In genomic region chr14:72158537-72159323, GRCm38 (mm10) we compare ENCODE assay signal across 8 mouse cellular contexts.
A peak's percentile ranks its signal among the peaks of the same experiment; 100 is the strongest.
DNase-seq lines count a peak whose midpoint lies in the region; ATAC-seq and TF ChIP-seq lines count a peak whose summit lies in the region.

No protein-coding gene starts in this region.

- no peak overlapping the region for H3K4me3 ChIP-seq in kidney, postnatal 0 days (replicated peaks; ENCODE audit: low read depth, low read length)
- H3K4me3 ChIP-seq in hindbrain, embryonic 13.5 days = 0 out of 2 replicates have a peak overlapping the region, but pooled peaks have one; percentile 4
- no peak overlapping the region for H3K4me3 ChIP-seq in lung, embryonic 16.5 days (ENCODE audit: low read length)

- no peaks in the 10 kb centered on the region for H3K27me3 ChIP-seq in kidney, postnatal 0 days (ENCODE audit: insufficient read depth, low read length)
- no peaks in the 10 kb centered on the region for H3K27me3 ChIP-seq in hindbrain, embryonic 13.5 days
- H3K27me3 ChIP-seq in lung, embryonic 16.5 days (ENCODE audit: control insufficient read depth, insufficient read depth, low read depth, low read length) = no peaks in the 10 kb centered on the region

- peak; percentile 76 for DNase-seq in kidney, postnatal 0 days (ENCODE audit: low spot score)
- no peak for DNase-seq in kidney, adult 11 months
- peak; percentile 46 for DNase-seq in embryo, embryonic 9.5 days (ENCODE audit: extremely low spot score)
- peak; percentile 5 for DNase-seq in yolk sac, embryonic 10.5 days (ENCODE audit: low spot score)
- no peak for DNase-seq in T-cell, adult 2 months (ENCODE audit: low spot score)

- ATAC-seq in kidney, postnatal 0 days (replicated peaks; ENCODE audit: low FRiP score, low read depth) = peak; percentile 73; the same call in 1 of the 2 replicates
- ATAC-seq in hindbrain, embryonic 13.5 days (ENCODE audit: low FRiP score) = peak; percentile 82
- ATAC-seq in lung, embryonic 16.5 days (ENCODE audit: low read depth) = peak; percentile 84
- no peak for ATAC-seq in monocyte, adult 5-6 weeks (replicated peaks; ENCODE audit: insufficient number of reproducible peaks, low FRiP score, low TSS enrichment, poor library complexity, severe bottlenecking)

- H3K36me3 ChIP-seq in kidney, postnatal 0 days (ENCODE audit: insufficient read depth, low read length) = no peaks in the 10 kb centered on the region
- H3K36me3 ChIP-seq in hindbrain, embryonic 13.5 days = no peaks in the 10 kb centered on the region
- H3K36me3 ChIP-seq in lung, embryonic 16.5 days (ENCODE audit: control insufficient read depth, insufficient read depth, low read length) = no peaks in the 10 kb centered on the region

- H3K9ac ChIP-seq in kidney, postnatal 0 days (ENCODE audit: low read depth, low read length) = no peak overlapping the region
- no peak overlapping the region for H3K9ac ChIP-seq in hindbrain, embryonic 13.5 days
- H3K9ac ChIP-seq in lung, embryonic 16.5 days (ENCODE audit: low read length) = no peak overlapping the region

- no peak for TF ChIP-seq CTCF in kidney, postnatal 0 days (IDR thresholded peaks at IDR 0.05; ENCODE audit: low read depth)

- no peaks in the 10 kb centered on the region for H3K9me3 ChIP-seq in kidney, postnatal 0 days (replicated peaks; ENCODE audit: low read length)
- no peaks in the 10 kb centered on the region for H3K9me3 ChIP-seq in hindbrain, embryonic 13.5 days
- no peaks in the 10 kb centered on the region for H3K9me3 ChIP-seq in lung, embryonic 16.5 days (ENCODE audit: control insufficient read depth, low read length)

- H3K4me1 ChIP-seq in kidney, postnatal 0 days (replicated peaks; ENCODE audit: insufficient read depth, low read length) = 0 out of 2 replicates have a peak, but pooled peaks cover 3% of the 10 kb centered on the region
- peaks cover 11% of the 10 kb centered on the region for H3K4me1 ChIP-seq in hindbrain, embryonic 13.5 days (replicated peaks)
- H3K4me1 ChIP-seq in lung, embryonic 16.5 days (replicated peaks; ENCODE audit: control insufficient read depth, insufficient read depth, low read length) = no peaks in the 10 kb centered on the region; the same call in 1 of the 2 replicates

- no peak overlapping the region for H3K27ac ChIP-seq in kidney, postnatal 0 days
- H3K27ac ChIP-seq in hindbrain, embryonic 13.5 days = peak overlapping the region; percentile 70
- no peak overlapping the region for H3K27ac ChIP-seq in lung, embryonic 16.5 days (ENCODE audit: low read length)

- 4% methylated on average over 13 of the region's 13 CpGs for WGBS in kidney, postnatal 0 days
- 18% methylated on average over 13 of the region's 13 CpGs for WGBS in hindbrain, embryonic 13.5 days
- 18% methylated on average over 13 of the region's 13 CpGs for WGBS in lung, embryonic 16.5 days

- H3K4me2 ChIP-seq in kidney, postnatal 0 days (ENCODE audit: low read length) = peak overlapping the region; percentile 8; the same call in 1 of the 2 replicates
- peak overlapping the region; percentile 38 for H3K4me2 ChIP-seq in hindbrain, embryonic 13.5 days
- peak overlapping the region; percentile 30 for H3K4me2 ChIP-seq in lung, embryonic 16.5 days (ENCODE audit: low read depth, low read length)

Comparison
In these comparisons a context has a peak if more than half of its experiments do, and no peak if none do; other contexts are left out.
1. DNase-seq: peak in kidney, postnatal 0 days (single experiment), embryo, embryonic 9.5 days (single experiment) and yolk sac, embryonic 10.5 days (single experiment); none in kidney, adult 11 months (single experiment) and T-cell, adult 2 months (single experiment).
2. Peak in every context shown above with its lines, with median percentiles within 50 percentile points of each other: H3K4me2 ChIP-seq.